Mouse (Mus musculus) midbrain, embryonic 11.5 days (tissue): ENCODE results near the gene Prelp. TPM values are rescaled to one million over a fixed set of nuclear protein-coding genes. Genes with fewer than 3 reads are reported as not detected.

ENCODE experiments used
- ATAC-seq: fragments of 200-750 bp; cut with Nextera tagmentation; 2 replicates; pipeline ENCODE4 v1.8.0; 2017; ENCODE audit warnings: moderate TSS enrichment, moderate library complexity; ENCODE audit not compliant: low FRiP score
- DNase-seq: peaks from one replicate; pipeline ENCODE4 v3.0.0; 2015; ENCODE audit warnings: low spot score; ENCODE audit errors: missing footprints
- H3K27ac ChIP-seq: fragments of 300-500 bp; sonication (generic); 2 replicates; pipeline ENCODE4 v1.5.1; 2014; ENCODE audit warnings: low read depth, low read length
- H3K27me3 ChIP-seq: fragments of 300-500 bp; sonication (generic); 2 replicates; pipeline ENCODE4 v1.6.1; 2014; ENCODE audit warnings: mild to moderate bottlenecking, low read length, moderate library complexity, mixed read lengths; ENCODE audit not compliant: control insufficient read depth, insufficient read depth
- H3K36me3 ChIP-seq: fragments of 300-500 bp; sonication (generic); 2 replicates; pipeline ENCODE4 v1.6.1; 2014; ENCODE audit warnings: mild to moderate bottlenecking, low read length, moderate library complexity, mixed read lengths; ENCODE audit not compliant: control insufficient read depth, insufficient read depth
- H3K4me1 ChIP-seq: fragments of 300-500 bp; sonication (generic); 2 replicates; pipeline ENCODE4 v1.6.1; 2014; ENCODE audit warnings: low read length; ENCODE audit not compliant: control insufficient read depth, insufficient read depth
- H3K4me2 ChIP-seq: fragments of 300-500 bp; sonication (generic); 2 replicates; pipeline ENCODE4 v1.6.1; 2014; ENCODE audit warnings: mild to moderate bottlenecking, moderate library complexity
- H3K4me3 ChIP-seq: fragments of 300-500 bp; sonication (generic); 2 replicates; pipeline ENCODE4 v1.5.1; 2014; ENCODE audit warnings: low read depth, low read length
- H3K9ac ChIP-seq: fragments of 300-500 bp; sonication (generic); 2 replicates; pipeline ENCODE4 v1.6.1; 2014; ENCODE audit warnings: low read length
- H3K9me3 ChIP-seq: fragments of 300-500 bp; sonication (generic); 2 replicates; pipeline ENCODE4 v1.6.1; 2016; ENCODE audit warnings: low read length; ENCODE audit not compliant: control insufficient read depth
- WGBS: fragments of 180-500 bp; shearing (Covaris S2); extraction: QIAGEN DNeasy Blood & Tissue Kit; methylation state at CpG from one replicate; pipeline ENCODE4 v1.1.7; 2014; 5-methylcytosine and 5-hydroxymethylcytosine counted together
- polyA plus RNA-seq: library from polyadenylated mRNA; unstranded; fragments of >200 nt; fragmentation: Nextera tagmentation; extraction: Ambion mirVana; gene quantifications from 2 replicates; pipeline ENCODE4 v1.2.1, GENCODE M21; 2014

Prelp gene
- polyA plus RNA-seq, 1 experiment from 2014 or later: 1.7 TPM

GRCm38 (mm10) chr1:133882283-133883217 is 38.7 kb downstream of the Prelp start:
- no peak for ATAC-seq

GRCm38 (mm10) chr1:133881813-133882212 is 39.4 kb downstream of the Prelp start:
- Histone ChIP-seq H3K9ac (no peak overlapping the region), H3K4me2 (no peak overlapping the region), H3K27me3 (no peaks in the 10 kb centered on the region), H3K27ac (no peak overlapping the region), H3K36me3 (no peaks in the 10 kb centered on the region), H3K4me3 (no peak overlapping the region), H3K9me3 (no peaks in the 10 kb centered on the region), H3K4me1 (peaks cover 8% of the 10 kb centered on the region)
- 59% methylated on average over 6 of the region's 6 CpGs for WGBS
- DNase-seq: no peak
- no peak for ATAC-seq

More at GRCm38 (mm10) chr1:133882283-133883217, 38.7 kb downstream of the Prelp start:
- no peak overlapping the region for H3K27ac ChIP-seq
- peaks cover 14% of the 10 kb centered on the region for H3K4me1 ChIP-seq
- no peaks in the 10 kb centered on the region for H3K36me3 ChIP-seq
- no peaks in the 10 kb centered on the region for H3K27me3 ChIP-seq
- no peaks in the 10 kb centered on the region for H3K9me3 ChIP-seq
- H3K4me2 ChIP-seq: no peak overlapping the region
- H3K4me3 ChIP-seq: no peak overlapping the region
- DNase-seq: no peak
- H3K9ac ChIP-seq: no peak overlapping the region
- 51% methylated on average over 11 of the region's 11 CpGs for WGBS

- Histone ChIP-seq H3K4me3 (no peak overlapping the region), H3K9me3 (no peaks in the 10 kb centered on the region), H3K4me1 (no peaks in the 10 kb centered on the region; the same call in none of the 2 replicates), H3K9ac (no peak overlapping the region), H3K27ac (no peak overlapping the region), H3K4me2 (no peak overlapping the region), H3K27me3 (no peaks in the 10 kb centered on the region), H3K36me3 (no peaks in the 10 kb centered on the region)
- WGBS: 82% methylated on average over 12 of the region's 12 CpGs
- DNase-seq (no peak), ATAC-seq (no peak)
Observed at GRCm38 (mm10) chr1:133878825-133879423, 42.3 kb downstream of the Prelp start.

GRCm38 (mm10) chr1:133876936-133877335 is 44.3 kb downstream of the Prelp start:
- Histone ChIP-seq H3K9ac (no peak overlapping the region), H3K36me3 (no peaks in the 10 kb centered on the region), H3K27ac (no peak overlapping the region), H3K27me3 (no peaks in the 10 kb centered on the region), H3K4me2 (no peak overlapping the region), H3K4me3 (no peak overlapping the region), H3K9me3 (no peaks in the 10 kb centered on the region), H3K4me1 (no peaks in the 10 kb centered on the region; the same call in 1 of the 2 replicates)
- ATAC-seq (no peak), DNase-seq (no peak)
- 88% methylated on average over 7 of the region's 7 CpGs for WGBS

GRCm38 (mm10) chr1:133873086-133873813 is 48.0 kb downstream of the Prelp start:
- Histone ChIP-seq H3K4me1 (no peaks in the 10 kb centered on the region; the same call in 1 of the 2 replicates), H3K36me3 (no peaks in the 10 kb centered on the region), H3K27me3 (no peaks in the 10 kb centered on the region), H3K27ac (no peak overlapping the region), H3K9me3 (no peaks in the 10 kb centered on the region), H3K4me2 (no peak overlapping the region), H3K9ac (no peak overlapping the region), H3K4me3 (no peak overlapping the region)
- WGBS: 81% methylated on average over 6 of the region's 6 CpGs
- ATAC-seq (no peak), DNase-seq (no peak)

- WGBS: 93% methylated on average over 10 of the region's 10 CpGs
- Histone ChIP-seq H3K4me3 (no peak overlapping the region), H3K4me2 (no peak overlapping the region), H3K27ac (no peak overlapping the region), H3K9me3 (no peaks in the 10 kb centered on the region), H3K27me3 (no peaks in the 10 kb centered on the region), H3K4me1 (no peaks in the 10 kb centered on the region; the same call in 1 of the 2 replicates), H3K9ac (no peak overlapping the region), H3K36me3 (no peaks in the 10 kb centered on the region)
- DNase-seq: no peak
- no peak for ATAC-seq
Observed at GRCm38 (mm10) chr1:133871241-133871640, 50.0 kb downstream of the Prelp start.

GRCm38 (mm10) chr1:133869221-133869620 is 52.0 kb downstream of the Prelp start:
- H3K27me3 ChIP-seq: no peaks in the 10 kb centered on the region
- DNase-seq: no peak
- H3K9me3 ChIP-seq: no peaks in the 10 kb centered on the region
- no peak overlapping the region for H3K27ac ChIP-seq
- H3K9ac ChIP-seq: no peak overlapping the region
- H3K4me1 ChIP-seq: no peaks in the 10 kb centered on the region
- no peaks in the 10 kb centered on the region for H3K36me3 ChIP-seq
- WGBS: 67% methylated on average over 2 of the region's 2 CpGs
- no peak overlapping the region for H3K4me2 ChIP-seq
- H3K4me3 ChIP-seq: no peak overlapping the region
- no peak for ATAC-seq

- Histone ChIP-seq H3K4me3 (no peak overlapping the region), H3K9ac (no peak overlapping the region), H3K27ac (no peak overlapping the region), H3K36me3 (no peaks in the 10 kb centered on the region), H3K27me3 (no peaks in the 10 kb centered on the region), H3K4me1 (peaks cover 9% of the 10 kb centered on the region), H3K4me2 (no peak overlapping the region), H3K9me3 (no peaks in the 10 kb centered on the region)
- DNase-seq (no peak), ATAC-seq (no peak)
- 39% methylated on average over 10 of the region's 10 CpGs for WGBS
Observed at GRCm38 (mm10) chr1:133863257-133863997, 57.8 kb downstream of the Prelp start.
